Mouse (Mus musculus) ES-E14 (cell line): ENCODE data around the gene Dnajb14.

Experiments used
- ZC3H11A ChIP-seq: IDR thresholded peaks from 2 replicates; pipeline ENCODE4 v1.6.1; 2012; ENCODE audit warnings: low read depth, mild to moderate bottlenecking, inconsistent platforms, low read length, borderline replicate concordance
- ZNF384 ChIP-seq: IDR thresholded peaks from 2 replicates; pipeline ENCODE4 v1.6.1; 2012; ENCODE audit warnings: low read depth, low read length, inconsistent platforms

- TF ChIP-seq ZNF384 (no peak), ZC3H11A (no peak)
These were observed 71.1 kb downstream of the Dnajb14 start for GRCm38 (mm10) chr3:137938608-137939007.
